Mouse (Mus musculus): Measurements from ENCODE around the gene Gm43738.

Gene Gm43738

DNA sequence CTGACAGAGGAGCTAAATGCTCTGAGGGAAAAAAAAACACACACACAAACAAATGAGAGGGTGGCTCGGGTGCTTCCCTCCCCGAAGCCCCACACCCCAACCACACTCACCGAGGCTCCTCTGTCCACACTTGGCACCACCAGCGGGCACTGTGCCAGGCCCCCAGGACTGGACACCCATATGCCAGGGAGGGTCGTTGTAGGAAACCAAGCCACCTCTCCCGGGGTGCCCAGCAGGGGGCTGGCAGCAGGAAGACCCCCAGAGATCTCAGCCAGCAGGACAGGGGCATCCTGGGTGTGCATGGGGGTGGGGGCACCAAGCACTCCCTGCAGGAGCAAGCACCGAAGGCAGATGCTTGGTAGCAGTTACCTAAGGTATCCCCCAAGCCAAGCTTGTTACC lies at the start of gene Gm43738:
Gene Gm43738, minus strand, starts transcription at position 289 of the 400 bp plus-strand sequence.
- DNase-seq (ENCODE audit: low spot score) = no peak

DNA sequence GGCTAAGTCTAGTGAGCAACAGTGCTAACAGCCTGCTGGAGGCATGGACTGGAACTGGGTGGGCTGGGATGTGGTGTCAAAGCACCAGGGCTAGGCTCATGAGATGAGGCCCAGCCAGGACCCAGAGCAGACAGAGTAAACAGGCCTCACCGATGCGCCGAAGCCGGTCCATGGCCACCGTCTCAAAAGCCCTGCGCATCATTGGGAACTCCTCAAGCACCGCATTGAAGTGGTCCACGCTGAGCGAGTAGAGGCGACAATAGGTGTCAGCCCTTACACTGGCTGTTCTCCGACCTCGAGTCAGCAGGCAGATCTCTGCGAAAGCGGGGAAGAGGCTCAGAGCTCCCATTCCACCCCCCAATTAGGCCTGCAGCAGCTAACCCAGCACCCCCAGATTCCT lies 47.7 kb upstream of the Gm43738 start:
- DNase-seq (ENCODE audit: low spot score) = no peak

DNA sequence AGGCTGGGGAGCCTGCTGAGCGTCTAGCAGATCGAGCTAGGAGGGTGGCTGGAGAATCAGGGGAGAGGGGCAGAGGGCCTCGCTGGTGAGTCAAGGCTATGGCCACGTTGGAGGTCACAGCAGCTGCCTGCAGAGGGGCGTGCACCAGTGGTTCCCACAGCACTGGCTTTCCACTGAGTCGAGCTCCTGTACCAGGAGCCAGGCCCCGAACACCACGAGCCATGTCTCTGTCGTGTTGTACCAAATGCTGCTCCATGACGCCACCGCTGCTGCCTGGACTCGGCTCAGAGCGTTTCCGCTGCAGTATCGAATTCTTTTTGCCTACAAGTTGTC lies 47.0 kb upstream of the Gm43738 start:
- DNase-seq (ENCODE audit: low spot score) = no peak

DNA sequence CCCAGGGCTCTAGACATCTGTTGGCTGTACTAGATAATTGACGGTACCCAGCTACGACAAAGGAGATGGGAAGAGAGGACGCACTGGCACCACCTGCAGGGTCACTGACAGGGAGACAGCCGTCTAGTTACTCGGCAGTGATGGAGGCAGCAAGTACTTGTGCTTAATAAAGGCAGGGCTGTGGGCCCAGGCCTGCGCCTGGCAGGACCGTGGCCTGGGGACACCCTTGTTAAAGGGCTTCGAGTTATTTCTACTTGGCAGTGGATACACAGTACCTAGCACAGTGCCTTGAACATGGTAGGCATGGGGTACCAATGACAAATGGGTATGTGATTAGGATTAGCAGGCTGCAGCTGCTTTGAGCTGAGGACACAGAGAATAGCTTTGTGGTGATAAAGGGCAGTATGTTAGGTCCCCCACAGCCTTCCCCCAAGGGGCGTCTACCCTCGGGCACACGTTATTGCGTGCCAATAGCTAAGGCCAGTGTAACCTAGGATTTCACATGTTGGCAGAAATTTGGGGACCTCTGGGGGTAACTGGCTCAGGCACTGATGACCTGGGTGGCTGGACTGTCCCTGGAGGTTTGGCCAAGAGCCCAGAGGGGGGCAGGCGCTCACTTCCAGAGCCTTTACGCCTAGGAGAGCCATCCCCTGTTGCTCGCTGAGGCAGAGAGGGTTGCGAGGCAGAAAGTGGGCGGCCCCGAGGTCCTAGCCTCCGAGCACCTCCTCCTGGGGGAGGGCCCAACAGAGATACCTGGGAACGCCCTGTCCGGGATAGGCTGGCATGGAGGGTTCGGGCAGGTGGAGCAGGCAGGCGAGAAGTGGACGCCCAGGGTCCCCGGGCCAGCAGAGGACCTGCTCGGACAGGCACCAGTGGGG lies 46.4 kb upstream of the Gm43738 start:
- no peak for DNase-seq (ENCODE audit: low spot score)

DNA sequence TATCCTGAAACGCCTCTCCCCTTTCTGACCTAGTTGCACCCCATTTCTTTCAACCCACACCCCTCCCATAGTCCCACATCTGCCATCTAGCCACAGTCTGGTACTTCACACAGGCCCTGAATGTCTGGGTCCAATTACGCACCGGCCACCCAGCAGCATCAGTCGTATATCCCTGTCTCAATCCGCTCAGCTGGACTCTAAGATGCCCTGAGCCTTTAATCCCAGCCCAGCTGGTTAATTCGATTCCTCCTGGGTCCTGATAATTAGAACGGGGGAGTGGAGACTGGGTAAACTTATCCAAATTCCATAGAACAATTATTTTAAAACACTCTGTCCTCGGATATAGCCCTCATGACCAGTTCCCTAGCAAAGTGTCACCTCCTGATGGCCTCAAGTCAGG lies 44.7 kb upstream of the Gm43738 start:
- DNase-seq (ENCODE audit: low spot score) = no peak

DNA sequence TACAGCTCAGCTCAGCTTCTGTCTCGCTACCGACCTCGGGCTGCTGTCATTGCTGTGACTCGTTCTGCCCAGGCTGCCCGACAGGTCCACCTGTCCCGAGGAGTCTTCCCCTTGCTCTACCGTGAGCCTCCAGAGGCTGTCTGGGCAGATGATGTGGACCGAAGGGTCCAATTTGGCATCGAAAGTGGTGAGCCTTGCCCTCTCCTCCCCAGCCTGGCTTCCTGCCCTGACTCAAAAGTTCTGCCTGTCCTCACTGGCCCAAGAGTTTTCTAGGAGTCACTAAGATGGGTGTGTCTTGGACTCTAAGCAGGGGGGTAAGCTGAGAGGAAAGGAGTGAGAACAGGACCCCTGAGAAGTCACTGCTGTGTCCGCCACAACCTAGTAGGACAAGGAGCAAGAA lies 43.9 kb upstream of the Gm43738 start:
- DNase-seq (ENCODE audit: low spot score) = no peak

DNA sequence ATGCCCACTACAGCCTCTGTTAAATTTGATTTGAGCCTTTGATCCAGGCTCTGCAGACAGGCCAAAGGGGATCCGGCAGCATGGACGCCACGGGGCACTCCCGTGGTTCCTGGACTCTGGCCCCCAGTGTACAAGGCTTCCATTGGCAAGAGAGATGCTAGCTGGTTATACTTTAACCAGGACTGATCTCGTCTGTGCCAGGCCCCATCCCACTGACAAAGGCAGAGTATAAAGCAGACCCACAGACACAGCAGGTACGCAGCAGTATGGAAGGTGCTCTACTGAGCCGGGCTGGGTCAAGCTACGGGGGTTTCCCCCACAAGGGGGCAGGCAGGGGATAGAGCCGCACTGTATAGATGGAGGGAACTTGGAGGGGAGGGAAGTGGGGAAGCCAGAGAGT lies 35.5 kb upstream of the Gm43738 start:
- DNase-seq (ENCODE audit: low spot score) = no peak

DNA sequence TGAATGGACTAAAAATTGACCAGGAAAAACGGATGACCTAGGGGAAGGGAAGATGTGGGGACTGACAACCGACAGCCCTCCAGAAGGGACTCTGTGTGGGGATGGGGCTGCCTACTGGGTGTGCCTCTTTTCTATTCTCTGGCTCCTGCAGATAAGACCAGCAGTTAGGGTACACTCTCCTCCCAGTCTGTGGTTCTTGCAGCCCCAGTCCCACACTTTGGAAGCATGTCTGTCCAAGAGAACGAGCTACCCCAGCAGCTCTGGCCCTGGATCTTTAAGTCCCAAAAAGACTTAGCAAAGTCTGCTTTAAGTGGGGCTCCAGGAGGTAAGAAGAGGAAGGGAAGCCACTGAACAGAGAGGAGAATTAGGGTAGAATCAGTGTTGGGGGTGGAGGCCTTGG lies 35.1 kb upstream of the Gm43738 start, which contains the start of gene Pklr:
Gene Pklr, plus strand, starts transcription at position 185 of the 400 bp plus-strand sequence.
- DNase-seq (ENCODE audit: low spot score) = no peak

DNA sequence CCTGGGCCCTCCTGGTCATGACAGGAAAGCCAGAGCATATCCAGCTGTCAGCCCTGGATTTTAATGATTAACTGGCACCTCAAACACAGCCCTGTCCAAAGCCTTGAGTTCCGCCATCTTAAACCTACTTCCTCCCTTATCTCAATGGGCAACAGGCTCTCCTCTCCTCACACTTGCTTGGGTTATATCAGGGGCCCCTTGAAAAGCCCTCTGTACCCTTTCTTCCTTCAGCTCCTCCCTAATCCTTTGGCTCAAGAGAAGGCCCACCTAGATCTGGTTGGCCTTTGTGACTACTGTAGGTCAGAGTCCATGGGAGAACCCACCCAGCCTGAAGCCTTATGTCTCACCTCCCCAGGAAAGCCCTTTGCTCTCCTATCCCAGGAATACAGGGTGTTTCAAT lies 32.9 kb upstream of the Gm43738 start:
- no peak for DNase-seq (ENCODE audit: low spot score)

DNA sequence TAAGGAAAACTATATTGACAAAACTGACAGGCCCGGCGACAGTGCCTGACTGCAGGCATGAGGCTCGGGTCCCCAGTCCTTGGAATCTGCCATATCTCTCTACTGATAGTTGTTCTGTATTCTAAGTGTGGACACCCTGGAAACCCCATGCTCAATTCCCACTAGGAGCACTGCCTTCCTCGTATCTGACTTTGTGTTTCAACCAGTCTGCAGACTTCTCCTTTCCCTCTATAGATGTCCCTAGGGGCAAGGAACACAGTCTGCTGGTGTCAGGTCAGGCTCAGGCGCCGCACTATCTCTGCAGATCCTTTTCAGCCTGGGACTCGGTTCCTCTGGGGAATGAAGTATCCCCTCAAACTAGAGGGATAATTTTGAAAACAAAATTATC lies 32.2 kb upstream of the Gm43738 start:
- no peak for DNase-seq (ENCODE audit: low spot score)

DNA sequence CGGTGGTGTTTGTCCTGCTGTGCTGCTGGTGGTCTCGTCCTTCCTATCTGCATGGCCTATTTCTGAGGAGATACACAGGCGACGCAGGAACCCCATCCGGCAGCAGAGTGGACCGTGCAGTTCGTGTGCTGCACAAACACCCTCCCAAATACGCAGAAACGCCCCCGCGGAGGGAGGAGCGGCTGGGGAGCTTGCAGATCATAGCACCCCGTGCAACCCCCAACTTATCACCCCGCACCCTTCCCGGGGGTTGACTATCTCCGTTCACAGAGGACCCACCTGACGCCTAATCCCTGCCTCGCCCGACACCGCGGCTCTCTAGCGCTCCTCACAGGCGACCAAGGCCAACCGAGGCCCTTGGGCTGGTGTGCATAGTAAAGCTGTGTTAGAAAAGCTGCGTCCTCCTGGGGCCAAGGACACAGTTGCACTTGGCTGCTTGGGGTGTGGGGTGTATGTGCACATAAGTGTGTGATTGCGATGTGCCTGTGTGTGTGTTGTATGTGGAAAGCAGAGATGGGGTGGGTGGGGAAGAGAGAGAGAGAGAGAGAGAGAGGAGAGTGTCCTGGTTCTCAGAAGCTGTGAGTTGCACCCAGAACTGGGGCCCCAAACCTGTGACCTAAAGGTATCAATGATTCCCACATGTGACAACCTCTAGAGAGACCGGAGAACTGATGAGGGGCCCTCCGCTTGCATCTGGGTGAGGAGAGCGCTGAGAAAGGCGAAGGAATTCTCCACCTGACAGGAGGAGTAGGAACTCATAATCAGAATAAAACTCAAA lies 31.6 kb upstream of the Gm43738 start:
- peak; percentile 49 for DNase-seq (ENCODE audit: low spot score)

DNA sequence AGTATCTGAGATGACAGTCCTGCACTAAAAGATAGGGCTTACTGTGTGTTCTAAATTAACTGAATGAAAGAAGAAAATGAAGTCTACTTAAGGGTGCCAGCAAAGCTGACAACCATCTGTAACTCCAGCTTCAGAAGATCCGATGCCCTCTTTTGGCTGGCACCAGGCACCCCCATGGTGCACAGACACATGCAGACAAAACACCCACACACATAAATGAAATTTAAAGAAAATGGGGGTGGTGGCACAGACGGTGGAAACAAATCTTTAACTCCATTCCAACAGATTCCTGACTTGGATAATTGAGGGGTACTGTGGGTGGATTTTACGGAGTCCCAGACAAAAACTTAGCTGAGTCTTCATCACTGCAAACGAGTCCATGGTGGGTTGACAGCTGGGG lies 30.9 kb upstream of the Gm43738 start:
- DNase-seq (ENCODE audit: low spot score) = peak; percentile 56

DNA sequence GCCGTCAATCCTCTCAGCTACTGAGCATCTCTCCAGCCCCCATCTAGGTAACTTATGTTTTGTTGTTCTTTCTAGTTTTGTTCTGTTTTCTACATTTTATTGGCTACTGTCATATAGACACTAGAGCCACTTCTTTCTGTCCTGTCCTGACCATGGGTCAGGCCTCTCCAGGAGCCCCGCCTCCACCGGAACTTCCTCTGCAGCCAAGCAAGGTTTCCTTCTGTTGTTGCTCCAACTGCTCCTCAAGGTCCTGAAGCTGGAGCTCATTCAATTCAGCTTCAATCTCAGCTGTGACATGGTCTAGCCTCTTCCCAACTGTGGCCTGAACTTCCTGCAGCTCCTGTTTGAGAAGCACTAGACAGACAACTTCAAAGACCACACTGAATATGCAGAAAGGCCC lies 29.0 kb upstream of the Gm43738 start:
- no peak for DNase-seq (ENCODE audit: low spot score)

DNA sequence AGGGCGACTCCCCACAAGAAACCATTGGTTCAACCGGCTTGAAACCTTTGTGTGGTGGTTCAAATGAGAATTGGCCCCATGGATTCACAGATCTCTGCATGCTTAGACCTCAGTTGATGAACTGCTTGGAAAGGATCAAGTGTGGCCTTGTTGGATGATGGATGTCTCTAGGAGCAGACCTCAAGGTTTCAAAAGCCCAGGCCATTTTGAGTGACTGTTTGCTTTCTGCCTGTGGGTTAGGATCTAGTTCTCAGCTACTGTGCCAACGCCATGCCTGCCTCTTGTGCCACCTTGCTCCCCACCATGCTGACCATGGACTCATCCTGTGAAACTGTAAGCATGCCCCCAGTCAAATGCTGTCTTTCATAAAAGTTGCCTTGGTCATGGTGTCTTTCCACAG lies 25.1 kb upstream of the Gm43738 start:
- DNase-seq (ENCODE audit: low spot score) = no peak

DNA sequence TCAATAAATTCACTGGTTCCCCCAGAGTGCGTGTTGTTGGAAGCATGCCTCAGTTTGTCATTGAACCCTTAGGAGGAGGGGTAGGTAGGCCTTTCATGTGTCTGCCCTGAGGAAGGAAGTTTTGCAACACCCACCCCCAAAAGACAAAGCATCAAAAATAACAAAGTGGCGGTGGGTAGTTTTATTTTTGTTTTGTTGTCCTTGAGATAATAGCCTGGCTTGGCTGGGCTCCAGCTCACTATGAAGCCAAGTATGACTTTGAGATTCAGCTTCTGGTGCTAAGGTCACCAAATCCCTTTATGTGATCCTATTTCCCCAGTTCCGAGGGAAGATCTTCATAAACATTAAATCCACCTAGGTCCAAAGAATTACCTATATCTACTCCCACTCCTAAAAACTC lies 23.3 kb upstream of the Gm43738 start:
- no peak for DNase-seq (ENCODE audit: low spot score)

DNA sequence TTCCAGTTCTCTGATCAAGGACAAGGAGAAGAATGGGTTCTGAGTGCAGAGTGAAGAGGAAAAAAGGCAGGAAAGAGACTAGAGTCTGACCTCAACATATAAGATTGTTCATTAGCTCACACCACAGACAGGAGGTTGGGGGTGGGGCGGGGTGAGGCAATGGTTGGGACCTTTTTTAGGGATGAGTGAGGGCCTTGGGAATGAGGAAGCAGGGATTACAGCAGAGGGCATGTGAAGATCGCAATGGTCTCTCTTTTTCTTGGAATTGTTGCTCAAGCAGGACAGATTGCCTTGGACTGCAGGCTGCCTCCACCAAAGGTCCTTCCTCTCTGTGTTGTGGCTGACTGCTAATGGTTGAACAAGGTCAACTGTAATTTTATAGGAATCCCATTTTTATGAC lies 22.4 kb upstream of the Gm43738 start:
- no peak for DNase-seq (ENCODE audit: low spot score)

DNA sequence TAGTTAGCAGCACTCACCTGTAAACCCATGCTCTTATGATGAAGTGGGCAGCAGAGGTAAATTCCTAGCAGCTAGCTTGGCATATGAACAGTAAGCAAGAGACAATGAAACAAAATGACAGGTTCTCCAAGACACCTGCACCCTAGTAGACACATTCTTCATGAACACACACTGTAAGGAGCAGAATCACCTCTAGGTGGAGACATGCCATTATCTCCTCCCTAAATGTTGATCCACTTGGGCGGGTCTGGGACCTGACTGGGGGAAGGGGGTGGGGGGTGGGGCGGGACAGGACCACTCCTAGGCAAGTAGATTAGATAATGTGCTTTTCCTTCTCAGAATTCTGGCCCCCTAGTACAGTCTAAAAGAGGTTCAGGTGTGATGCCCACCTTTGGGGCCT lies 14.6 kb upstream of the Gm43738 start:
- no peak for DNase-seq (ENCODE audit: low spot score)

DNA sequence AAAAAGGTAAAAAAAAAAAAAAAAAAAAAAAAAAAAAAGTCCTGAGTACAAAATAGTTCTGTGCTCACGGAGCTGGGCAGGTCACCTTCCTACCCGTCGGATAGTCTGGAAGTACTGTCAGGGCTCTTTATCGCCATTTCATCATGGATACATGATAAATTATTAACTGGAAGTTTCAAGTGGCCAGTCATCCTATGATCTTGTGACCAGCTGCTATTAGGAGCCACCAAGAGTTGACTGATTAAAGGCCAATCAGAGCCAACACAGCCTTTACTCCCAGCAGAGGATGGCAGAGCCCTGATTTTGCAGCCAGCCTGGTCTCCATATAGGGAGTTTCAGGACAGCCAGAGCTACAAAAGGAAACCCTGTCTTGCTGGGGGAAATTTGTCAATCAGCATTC lies 12.2 kb upstream of the Gm43738 start:
- no peak for DNase-seq (ENCODE audit: low spot score)

DNA sequence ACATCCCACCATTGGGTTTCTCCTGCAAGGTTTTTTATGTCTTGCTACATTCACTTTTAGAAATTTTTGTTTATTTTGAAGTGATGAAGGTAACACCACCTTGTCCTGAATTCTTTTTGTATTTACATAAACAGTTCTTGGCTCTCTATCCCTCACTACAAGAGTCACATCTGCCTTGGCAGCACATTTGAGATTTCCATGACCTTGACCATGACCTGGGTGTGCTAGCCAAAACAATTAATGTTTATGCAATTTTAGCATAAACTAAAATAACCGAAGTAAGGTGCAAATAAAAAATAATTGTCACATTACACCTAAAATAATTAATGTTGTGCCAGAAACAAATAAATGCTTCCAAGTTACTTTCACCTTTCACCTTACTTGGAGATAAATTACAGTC lies 7.2 kb upstream of the Gm43738 start:
- no peak for DNase-seq (ENCODE audit: low spot score)

DNA sequence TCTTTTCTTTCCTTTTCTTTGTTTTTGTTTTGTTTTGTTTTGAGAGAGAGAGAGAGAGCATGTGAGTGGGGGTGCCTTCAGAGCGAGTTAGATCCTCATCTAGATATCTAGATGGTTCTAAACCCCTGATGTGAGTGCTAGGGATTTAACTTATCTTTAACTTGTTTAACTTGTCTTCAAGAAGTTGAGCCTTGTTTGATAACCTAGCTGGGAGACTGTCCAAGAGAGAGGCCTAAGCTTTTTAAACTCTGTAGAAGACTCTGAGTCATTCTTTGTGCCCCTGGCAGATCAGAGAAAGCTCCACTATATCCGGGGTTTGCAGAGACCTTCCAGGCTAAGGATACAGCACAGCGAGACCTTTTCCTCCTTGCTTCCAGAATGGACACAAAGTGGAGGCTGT lies 6.6 kb upstream of the Gm43738 start:
- no peak for DNase-seq (ENCODE audit: low spot score)

DNA sequence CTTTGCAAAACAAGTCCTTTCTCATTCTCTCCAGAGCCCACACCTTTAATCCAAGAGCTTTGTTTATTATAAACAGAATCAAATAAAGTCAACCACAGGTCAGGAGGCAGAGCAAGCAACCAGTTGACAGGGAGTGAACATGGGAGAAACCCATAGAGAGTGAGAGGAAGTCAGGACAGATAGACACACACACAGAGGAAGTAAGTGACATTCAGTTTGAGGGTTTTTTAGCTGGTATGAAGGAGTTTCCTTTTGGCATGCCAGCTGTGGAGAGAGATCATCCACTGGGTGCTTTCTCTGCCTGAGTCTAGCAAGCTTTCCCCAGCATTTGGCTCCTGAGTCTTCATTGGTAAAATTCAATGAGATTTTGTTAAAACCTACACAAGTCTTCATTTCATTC lies 6.0 kb upstream of the Gm43738 start:
- no peak for DNase-seq (ENCODE audit: low spot score)

DNA sequence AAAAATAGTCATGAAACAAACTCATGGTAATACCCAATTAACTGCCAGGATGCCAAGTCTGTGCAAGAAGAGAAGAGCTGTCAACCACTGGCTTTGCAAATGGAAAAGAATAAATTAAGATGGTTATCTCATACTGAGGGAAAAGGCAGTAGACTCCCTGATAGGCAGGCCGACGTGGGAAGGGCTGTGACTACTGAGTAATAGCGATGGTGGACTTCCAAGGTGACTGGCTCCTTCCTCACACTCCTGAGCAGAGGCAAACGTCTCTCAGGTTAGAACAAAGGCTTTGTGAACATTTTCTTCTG lies 2.3 kb upstream of the Gm43738 start:
- DNase-seq (ENCODE audit: low spot score) = no peak

DNA sequence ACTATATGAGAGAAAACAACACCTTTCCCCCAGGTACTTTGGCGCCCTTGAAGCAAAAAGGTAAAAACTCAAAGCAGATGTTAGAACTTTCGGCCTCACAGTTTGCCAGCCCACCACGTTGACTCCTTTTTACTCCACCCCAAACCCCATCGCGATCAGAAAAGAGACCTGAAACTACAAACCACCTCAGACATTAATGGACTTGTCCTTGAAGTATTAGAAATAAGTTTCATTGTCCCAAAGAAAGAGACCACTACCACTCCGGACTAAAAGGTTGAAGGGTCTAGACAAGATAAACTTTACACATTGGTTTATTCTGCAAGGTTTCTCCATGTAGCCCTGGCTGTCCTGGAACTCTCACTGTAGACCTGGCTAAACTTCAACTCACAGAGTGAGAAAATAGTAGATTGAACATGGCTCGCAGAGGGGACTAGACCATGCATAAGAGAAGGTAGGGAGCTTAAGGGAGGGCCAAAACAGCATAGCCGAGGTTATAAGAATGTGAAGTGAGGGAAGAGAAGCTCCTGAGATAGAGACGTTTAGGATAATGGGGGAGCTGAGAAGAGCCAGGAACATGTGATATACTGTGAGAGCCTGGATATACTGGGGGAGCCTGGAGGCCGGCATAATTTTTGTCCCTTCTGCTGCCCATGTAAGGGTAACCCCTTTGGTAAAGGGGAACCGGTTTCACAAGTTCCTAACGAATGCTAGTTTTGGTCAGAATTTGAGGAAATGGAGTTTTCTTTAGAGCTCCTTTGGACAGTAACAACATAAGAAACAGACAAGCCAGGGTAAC lies 1.8 kb upstream of the Gm43738 start:
- DNase-seq (ENCODE audit: low spot score) = no peak
